Mouse (Mus musculus) liver, embryonic 15.5 days (tissue): ENCODE data around the gene Rae1. TPM values are rescaled to one million over a fixed set of nuclear protein-coding genes. Genes with fewer than 3 reads are reported as not detected.

Source experiments
- ATAC-seq: fragments of 200-750 bp; cut with Nextera tagmentation; 2 replicates; pipeline ENCODE4 v1.8.0; 2017; ENCODE audit warnings: moderate number of reproducible peaks, mild to moderate bottlenecking, moderate library complexity; ENCODE audit not compliant: insufficient read depth
- H3K27ac ChIP-seq: fragments of 300-500 bp; sonication (generic); replicated peaks from 2 replicates; pipeline ENCODE4 v1.5.1; 2015; ENCODE audit warnings: mild to moderate bottlenecking, inconsistent platforms
- H3K27me3 ChIP-seq: fragments of 300-500 bp; sonication (generic); 2 replicates; pipeline ENCODE4 v1.6.1; 2015; ENCODE audit warnings: mild to moderate bottlenecking, inconsistent platforms
- H3K36me3 ChIP-seq: fragments of 300-500 bp; sonication (generic); replicated peaks from 2 replicates; pipeline ENCODE4 v1.6.1; 2015; ENCODE audit warnings: moderate library complexity, mild to moderate bottlenecking, inconsistent platforms
- H3K4me1 ChIP-seq: fragments of 300-500 bp; sonication (generic); replicated peaks from 2 replicates; pipeline ENCODE4 v1.6.1; 2015; ENCODE audit warnings: inconsistent platforms
- H3K4me2 ChIP-seq: fragments of 300-500 bp; sonication (generic); 2 replicates; pipeline ENCODE4 v1.6.1; 2015; ENCODE audit warnings: moderate library complexity, mild to moderate bottlenecking, inconsistent platforms
- H3K4me3 ChIP-seq: fragments of 300-500 bp; sonication (generic); replicated peaks from 2 replicates; pipeline ENCODE4 v1.5.1; 2015; ENCODE audit warnings: mild to moderate bottlenecking, inconsistent platforms
- H3K9ac ChIP-seq: fragments of 300-500 bp; sonication (generic); 2 replicates; pipeline ENCODE4 v1.6.1; 2015; ENCODE audit warnings: moderate library complexity, mild to moderate bottlenecking, inconsistent platforms
- H3K9me3 ChIP-seq: fragments of 300-500 bp; sonication (generic); replicated peaks from 2 replicates; pipeline ENCODE4 v1.6.1; 2016; ENCODE audit warnings: inconsistent platforms
- WGBS: fragments of 180-500 bp; shearing (Covaris S2); methylation state at CpG from one replicate; pipeline ENCODE4 v1.1.7; 2015; ENCODE audit warnings: mixed read lengths; ENCODE audit not compliant: insufficient replicate concordance; 5-methylcytosine and 5-hydroxymethylcytosine counted together
- polyA plus RNA-seq: library from polyadenylated mRNA; unstranded; fragments of >200 nt; fragmentation: Nextera tagmentation; extraction: Ambion mirVana; gene quantifications from 2 replicates; pipeline ENCODE4 v1.2.1, GENCODE M21; 2015

Rae1 gene
- polyA plus RNA-seq, 1 experiment from 2014 or later = 64.7 TPM

- Histone ChIP-seq H3K27ac (peak overlapping the region; percentile 60), H3K4me3 (peak overlapping the region; percentile 7; the same call in 1 of the 2 replicates), H3K9ac (no peak overlapping the region)
Measured at GRCm38 (mm10) chr2:173061443-173062351, 61.8 kb downstream of the Rae1 start.

DNA sequence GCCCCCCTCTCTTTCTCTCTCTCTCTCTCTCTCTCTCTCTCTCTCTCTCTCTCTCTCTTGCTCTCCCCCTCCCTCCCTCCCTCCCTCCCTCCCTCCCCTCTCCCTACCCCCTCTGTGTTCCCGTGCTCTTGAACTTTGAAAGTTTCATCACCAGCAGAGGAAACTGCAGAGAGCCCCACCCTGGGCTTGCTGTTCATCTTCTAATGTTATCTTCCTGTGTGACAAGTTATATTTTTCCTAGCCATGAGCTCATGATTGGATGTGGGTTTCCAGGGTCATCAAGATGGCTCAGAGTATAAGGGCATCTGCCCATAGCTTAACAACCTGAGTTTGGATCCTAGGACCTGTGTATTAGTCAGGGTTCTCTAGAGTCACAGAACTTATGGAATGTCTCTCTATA is 63.3 kb downstream of the Rae1 start:
- H3K36me3 ChIP-seq = no peaks in the 10 kb centered on the region
- no peak overlapping the region for H3K9ac ChIP-seq
- WGBS = 13% methylated on average over 1 of the region's 1 CpGs
- H3K9me3 ChIP-seq = no peaks in the 10 kb centered on the region
- H3K4me2 ChIP-seq = no peak overlapping the region
- peaks cover 33% of the 10 kb centered on the region for H3K4me1 ChIP-seq
- H3K27me3 ChIP-seq = no peaks in the 10 kb centered on the region
- H3K27ac ChIP-seq = 0 out of 2 replicates have a peak overlapping the region, but pooled peaks have one; percentile 45
- no peak for ATAC-seq
- no peak overlapping the region for H3K4me3 ChIP-seq

More at GRCm38 (mm10) chr2:173061443-173062351, 61.8 kb downstream of the Rae1 start:
- Histone ChIP-seq H3K4me2 (peak overlapping the region; percentile 23; the same call in 1 of the 2 replicates), H3K27me3 (no peaks in the 10 kb centered on the region), H3K4me1 (peaks cover 48% of the 10 kb centered on the region), H3K36me3 (no peaks in the 10 kb centered on the region), H3K9me3 (no peaks in the 10 kb centered on the region)
- peak; percentile 48; the same call in 1 of the 2 replicates for ATAC-seq
- WGBS = 19% methylated on average over 15 of the region's 15 CpGs

GRCm38 (mm10) chr2:173064864-173065263 is 64.9 kb downstream of the Rae1 start:
- Histone ChIP-seq H3K27me3 (no peaks in the 10 kb centered on the region), H3K9me3 (no peaks in the 10 kb centered on the region), H3K4me1 (peaks cover 30% of the 10 kb centered on the region), H3K27ac (no peak overlapping the region), H3K9ac (no peak overlapping the region), H3K4me2 (no peak overlapping the region), H3K4me3 (no peak overlapping the region), H3K36me3 (no peaks in the 10 kb centered on the region)
- 55% methylated on average over 2 of the region's 2 CpGs for WGBS
- ATAC-seq = no peak

Other genes starting within 250 kb of the Rae1 start
- gene Bmp7, start 59.8 kb upstream of the Rae1 start, polyA plus RNA-seq = 1.6 and 2.2 TPM in 2 replicates
- gene Spo11, start 22.4 kb upstream of the Rae1 start, polyA plus RNA-seq = 0.03 TPM in 1 of 2 replicates, not detected in the other
- 315 and 352 TPM in 2 replicates for gene Rbm38, start 20.4 kb downstream of the Rae1 start, polyA plus RNA-seq
- gene Ctcfl, start 119.4 kb downstream of the Rae1 start, polyA plus RNA-seq = 0.03 and 0.07 TPM in 2 replicates
- gene Pck1, start 152.9 kb downstream of the Rae1 start, polyA plus RNA-seq = 0.54 and 0.66 TPM in 2 replicates
- gene Zbp1, start 218.8 kb downstream of the Rae1 start, polyA plus RNA-seq = 0.84 and 0.86 TPM in 2 replicates